Mouse (Mus musculus): Measurements from ENCODE around the gene Btbd1.

The Btbd1 gene

GRCm38 (mm10) chr7:81788536-81788935 is 40.7 kb downstream of the Btbd1 start:
- no peak for DNase-seq (ENCODE audit: low spot score)

GRCm38 (mm10) chr7:81777667-81778218 is 51.5 kb downstream of the Btbd1 start:
- no peak for DNase-seq (ENCODE audit: low spot score)

GRCm38 (mm10) chr7:81775325-81775724 is 53.9 kb downstream of the Btbd1 start:
- DNase-seq (ENCODE audit: low spot score) = no peak

GRCm38 (mm10) chr7:81772786-81773539 is 56.3 kb downstream of the Btbd1 start:
- no peak for DNase-seq (ENCODE audit: low spot score)

- peak; percentile 33 for DNase-seq (ENCODE audit: low spot score)
These were observed 66.0 kb downstream of the Btbd1 start for GRCm38 (mm10) chr7:81763110-81763845.

- DNase-seq (ENCODE audit: low spot score) = peak; percentile 86
These were observed 66.8 kb downstream of the Btbd1 start, which contains the start of gene Ramac for GRCm38 (mm10) chr7:81762180-81763109. Gene Ramac, plus strand, starts transcription at chr7:81762925.

- no peak for DNase-seq (ENCODE audit: low spot score)
These were observed 81.3 kb downstream of the Btbd1 start for GRCm38 (mm10) chr7:81747956-81748355.

- no peak for DNase-seq (ENCODE audit: low spot score)
These were observed 85.1 kb downstream of the Btbd1 start for GRCm38 (mm10) chr7:81744145-81744544.
